Mouse (Mus musculus) kidney, postnatal 25 days (tissue): ENCODE results near the gene Hoxd9.
A peak's percentile ranks its signal among the peaks of the same experiment; 100 is the strongest.

Source experiments
- DNase-seq, 2 experiments: peaks; one replicate each; pipeline ENCODE4 v3.0.0; 2021; ENCODE audit warnings: mixed read lengths in 2 of 2

Gene Hoxd9

GRCm38 (mm10) chr2:74684106-74684505 lies 13.4 kb upstream of the Hoxd9 start:
- no peak for DNase-seq

- no peak for DNase-seq
Measured at GRCm38 (mm10) chr2:74685059-74685603, 12.4 kb upstream of the Hoxd9 start.

- peak; percentile 86 to 93 for DNase-seq
Measured at GRCm38 (mm10) chr2:74686301-74686987, 11.1 kb upstream of the Hoxd9 start.

- DNase-seq: peak in 1 of 2 experiments; percentile 47
Measured at GRCm38 (mm10) chr2:74686988-74687697, 10.4 kb upstream of the Hoxd9 start.

- DNase-seq: peak in 1 of 2 experiments; percentile 48
Measured at GRCm38 (mm10) chr2:74687698-74688555, 9.6 kb upstream of the Hoxd9 start.

- DNase-seq: peak in 1 of 2 experiments; percentile 53
Measured at GRCm38 (mm10) chr2:74688795-74689573, 8.5 kb upstream of the Hoxd9 start.

GRCm38 (mm10) chr2:74689574-74690337 lies 7.8 kb upstream of the Hoxd9 start:
- DNase-seq: peak in 1 of 2 experiments; percentile 63

GRCm38 (mm10) chr2:74690338-74690716 lies 7.2 kb upstream of the Hoxd9 start:
- DNase-seq: no peak

- DNase-seq: peak; percentile 88 to 96
Measured at GRCm38 (mm10) chr2:74691022-74691951, 6.2 kb upstream of the Hoxd9 start, which contains the start of gene Hoxd10. Hoxd10 (plus strand) TSS chr2:74691924.

- DNase-seq: peak in 1 of 2 experiments; percentile 54
Measured at GRCm38 (mm10) chr2:74691995-74692807, 5.3 kb upstream of the Hoxd9 start.

- DNase-seq: no peak
Measured at GRCm38 (mm10) chr2:74692808-74693431, 4.6 kb upstream of the Hoxd9 start.

- no peak for DNase-seq
Measured at GRCm38 (mm10) chr2:74693432-74693827, 4.1 kb upstream of the Hoxd9 start.

- peak; percentile 84 to 89 for DNase-seq
Measured at GRCm38 (mm10) chr2:74694066-74694465, 3.5 kb upstream of the Hoxd9 start.

- peak in 1 of 2 experiments; percentile 26 for DNase-seq
Measured at GRCm38 (mm10) chr2:74695383-74695782, 2.1 kb upstream of the Hoxd9 start.

GRCm38 (mm10) chr2:74695813-74696430 lies 1.6 kb upstream of the Hoxd9 start:
- peak in 1 of 2 experiments; percentile 16 for DNase-seq

GRCm38 (mm10) chr2:74696442-74697335 lies 838 bp upstream of the Hoxd9 start:
- peak; percentile 41 to 76 for DNase-seq
